Comparison of ENCODE assay signal across 9 mouse cellular contexts in the genomic region with DNA sequence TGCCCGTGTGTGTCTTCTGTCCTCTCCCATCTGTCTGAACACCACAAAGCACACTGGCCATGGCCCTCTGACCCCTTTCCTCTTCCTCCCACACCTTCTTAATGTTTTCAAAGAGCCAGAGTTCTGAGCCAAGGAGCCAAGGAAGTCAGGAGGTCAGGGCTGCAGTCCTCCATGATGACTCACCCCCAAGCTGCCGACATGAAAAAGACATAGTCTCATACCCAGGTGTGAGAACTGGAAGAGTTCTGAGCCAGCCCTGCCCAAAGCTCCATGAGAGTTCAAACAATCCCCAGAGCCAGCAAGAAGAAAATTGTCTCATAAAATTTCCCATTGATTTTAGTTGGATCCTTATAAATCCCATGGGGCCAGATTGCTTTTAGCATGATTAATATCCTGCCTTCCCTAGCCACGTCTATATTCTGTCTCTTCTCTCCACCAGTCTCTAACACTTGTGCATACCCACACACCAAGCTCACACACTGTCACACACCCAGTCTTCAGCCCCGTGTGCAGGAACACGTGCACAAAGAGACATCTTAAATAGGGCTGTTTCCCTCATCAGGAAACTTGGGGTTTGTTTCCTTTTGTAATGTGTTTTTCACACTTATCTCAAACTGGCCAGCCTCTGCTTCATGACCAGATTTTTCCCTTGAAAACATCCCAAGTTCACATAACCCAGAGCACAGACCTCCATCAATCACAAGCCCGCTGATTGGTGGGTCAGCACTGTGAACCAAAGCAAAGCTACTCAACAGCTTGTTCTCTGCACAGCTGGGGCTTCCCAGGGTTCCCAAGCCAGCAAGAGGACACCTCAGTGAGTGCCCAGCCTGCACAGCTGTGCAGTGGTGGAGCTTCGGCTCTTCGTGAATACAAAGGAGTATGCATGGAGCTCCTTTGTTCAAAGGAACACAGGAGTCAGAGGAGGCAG.
A peak's percentile ranks its signal among the peaks of the same experiment; 100 is the strongest.
DNase-seq lines count a peak whose midpoint lies in the region; ATAC-seq and TF ChIP-seq lines count a peak whose summit lies in the region.
"Had no signal": no experiment of that assay in that cellular context is flagged by ENCODE, and none has a peak within 500 bp of the region (broad histone marks: within the 10 kb centered on the region; RNA-seq: fewer than 3 reads in every experiment).

No protein-coding gene starts in this region.

- DNase-seq in NIH3T3 (ENCODE audit: low read depth), result peak; percentile 18
- DNase-seq in embryo, embryonic 11 days, result peak; percentile 49
- DNase-seq in heart, postnatal 25 days (ENCODE audit: low spot score), result peak; percentile 63
- DNase-seq in limb, embryonic 14.5 days (ENCODE audit: low spot score), result peak; percentile 45
- DNase-seq in thymus, postnatal 25 days, result no peak
- no peak for DNase-seq in thymus, adult 2 months
- DNase-seq in cerebellum, adult 11-12 months, result no peak

- no peak overlapping the region for H3K27ac ChIP-seq in limb, embryonic 14.5 days (replicated peaks; ENCODE audit: low read depth, low read length)
- H3K27ac ChIP-seq in thymus, adult 2 months (ENCODE audit: control insufficient read depth, insufficient read depth, low read length), result no peak overlapping the region
- H3K27ac ChIP-seq: neural tube, embryonic 12.5 days had no signal

- no peak overlapping the region for H3K4me3 ChIP-seq in limb, embryonic 14.5 days (replicated peaks; ENCODE audit: low read length)
- no peak overlapping the region for H3K4me3 ChIP-seq in thymus, adult 2 months (ENCODE audit: control insufficient read depth, insufficient read depth, low read length)
- H3K4me3 ChIP-seq: neural tube, embryonic 12.5 days had no signal

- peak; percentile 72; the same call in 1 of the 2 replicates for ATAC-seq in limb, embryonic 14.5 days (ENCODE audit: low FRiP score, low read depth)
- no peak for ATAC-seq in megakaryocyte progenitor cell, adult 5-6 weeks (replicated peaks; ENCODE audit: poor library complexity)

- H3K9ac ChIP-seq in limb, embryonic 14.5 days (ENCODE audit: low read depth, low read length, severe bottlenecking), result no peak overlapping the region
- H3K9ac ChIP-seq: neural tube, embryonic 12.5 days had no signal

- WGBS in limb, embryonic 14.5 days, result 36% methylated on average over 8 of the region's 8 CpGs
- 83% methylated on average over 8 of the region's 8 CpGs for WGBS in thymus, adult 2 months

- no peaks in the 10 kb centered on the region for H3K36me3 ChIP-seq in limb, embryonic 14.5 days (ENCODE audit: control insufficient read depth, insufficient read depth, low read length)
- no peaks in the 10 kb centered on the region for H3K36me3 ChIP-seq in thymus, adult 2 months (ENCODE audit: control insufficient read depth, insufficient read depth, low read length)
- H3K36me3 ChIP-seq: neural tube, embryonic 12.5 days had no signal

- H3K27me3 ChIP-seq in limb, embryonic 14.5 days (ENCODE audit: control insufficient read depth, insufficient read depth, low read length), result no peaks in the 10 kb centered on the region
- H3K27me3 ChIP-seq in thymus, adult 2 months (ENCODE audit: control insufficient read depth, insufficient read depth, low read length), result no peaks in the 10 kb centered on the region
- H3K27me3 ChIP-seq: neural tube, embryonic 12.5 days had no signal

- no peaks in the 10 kb centered on the region for H3K9me3 ChIP-seq in limb, embryonic 14.5 days (ENCODE audit: control insufficient read depth, low read length)
- H3K9me3 ChIP-seq: neural tube, embryonic 12.5 days had no signal

- no peak for TF ChIP-seq CTCF in thymus, adult 2 months (IDR thresholded peaks at IDR 0.05; ENCODE audit: borderline replicate concordance, control insufficient read depth, extremely low read depth, insufficient read depth, low read length, poor library complexity)

- peaks cover 21% of the 10 kb centered on the region for H3K4me1 ChIP-seq in limb, embryonic 14.5 days (ENCODE audit: control insufficient read depth, insufficient read depth, low read length)
- H3K4me1 ChIP-seq in thymus, adult 2 months (replicated peaks; ENCODE audit: control insufficient read depth, insufficient read depth, low read length), result no peaks in the 10 kb centered on the region; the same call in 1 of the 2 replicates

- intact Hi-C loops in heart, postnatal 25 days (cut with DNase I), result no loop called here

- TF ChIP-seq POLR2A in limb, embryonic 14.5 days (IDR thresholded peaks at IDR 0.05; ENCODE audit: borderline replicate concordance, extremely low read depth, insufficient read depth, insufficient read length), result no peak
- TF ChIP-seq POLR2A in thymus, adult 2 months (IDR thresholded peaks at IDR 0.05; ENCODE audit: control insufficient read depth, extremely low read depth, insufficient read depth, low read length, poor library complexity), result no peak

- H3K4me2 ChIP-seq in limb, embryonic 14.5 days (replicated peaks; ENCODE audit: low read depth, low read length, severe bottlenecking), result no peak overlapping the region
- H3K4me2 ChIP-seq: neural tube, embryonic 12.5 days had no signal

Comparison
In these comparisons a context has a peak if more than half of its experiments do, and no peak if none do; other contexts are left out.
1. DNase-seq: peak in NIH3T3 (single experiment), embryo, embryonic 11 days (single experiment), heart, postnatal 25 days (single experiment) and limb, embryonic 14.5 days (single experiment); none in thymus, postnatal 25 days (single experiment), thymus, adult 2 months (single experiment) and cerebellum, adult 11-12 months (single experiment).